Mouse (Mus musculus) cerebellum, adult 11 months (tissue): ENCODE measurements at regions not wholly inside any gene's neighbourhood (a gene's known extent, or its start where the extent isn't known, plus 50 kb on each side); places are given as distances from the start of the nearest gene placed in this dataset.

Experiments
- DNase-seq: peaks from one replicate; pipeline ENCODE4 v3.0.0; 2022

GRCm38 (mm10) chr4:97132650-97133049 is 50.3 kb downstream of the Gm10192 start:
- no peak for DNase-seq

GRCm38 (mm10) chr4:97127780-97128179 is 55.2 kb downstream of the Gm10192 start:
- DNase-seq, result no peak

GRCm38 (mm10) chr4:97123861-97124260 is 59.1 kb downstream of the Gm10192 start:
- DNase-seq, result no peak

- no peak for DNase-seq
Measured at GRCm38 (mm10) chr4:97121952-97122351, 61.0 kb downstream of the Gm10192 start.

GRCm38 (mm10) chr4:97119459-97119858 is 63.5 kb downstream of the Gm10192 start:
- DNase-seq, result no peak

GRCm38 (mm10) chr4:97117016-97117415 is 66.0 kb downstream of the Gm10192 start:
- no peak for DNase-seq

GRCm38 (mm10) chr4:97102752-97103052 is 80.3 kb downstream of the Gm10192 start:
- no peak for DNase-seq

- no peak for DNase-seq
Measured at GRCm38 (mm10) chr4:97101911-97102751, 80.8 kb downstream of the Gm10192 start.

GRCm38 (mm10) chr4:97099721-97100120 is 83.2 kb downstream of the Gm10192 start:
- DNase-seq, result no peak

- DNase-seq, result no peak
Measured at GRCm38 (mm10) chr4:97093576-97093975, 89.4 kb downstream of the Gm10192 start.

- no peak for DNase-seq
Measured at GRCm38 (mm10) chr4:97050735-97051134, 132.2 kb downstream of the Gm10192 start.

- DNase-seq, result no peak
Measured at GRCm38 (mm10) chr4:97049045-97049674, 133.8 kb downstream of the Gm10192 start.

GRCm38 (mm10) chr4:97037693-97038348 is 145.1 kb downstream of the Gm10192 start:
- DNase-seq, result peak; percentile 8

GRCm38 (mm10) chr4:97028938-97029337 is 154.0 kb downstream of the Gm10192 start:
- no peak for DNase-seq

GRCm38 (mm10) chr4:97025446-97026040 is 157.4 kb downstream of the Gm10192 start:
- no peak for DNase-seq

GRCm38 (mm10) chr4:97001321-97001720 is 181.6 kb downstream of the Gm10192 start:
- DNase-seq, result no peak

GRCm38 (mm10) chr4:96980311-96980710 is 195.3 kb upstream of the Gm12695 start:
- no peak for DNase-seq

GRCm38 (mm10) chr4:96979876-96980275 is 194.9 kb upstream of the Gm12695 start:
- DNase-seq, result no peak

- no peak for DNase-seq
Measured at GRCm38 (mm10) chr4:96974935-96975334, 189.9 kb upstream of the Gm12695 start.

- no peak for DNase-seq
Measured at GRCm38 (mm10) chr4:96973804-96974203, 188.8 kb upstream of the Gm12695 start.

- DNase-seq, result no peak
Measured at GRCm38 (mm10) chr4:96969199-96969598, 184.2 kb upstream of the Gm12695 start.

- no peak for DNase-seq
Measured at GRCm38 (mm10) chr4:96968545-96969164, 183.7 kb upstream of the Gm12695 start.
